Mouse (Mus musculus): Measurements from ENCODE around the gene Sp110. TPM values are rescaled to one million over a fixed set of nuclear protein-coding genes. Genes with fewer than 3 reads are reported as not detected.

Sp110 gene
- 0.89 and 0.96 TPM in 2 replicates for polyA plus RNA-seq (2012; rRNA removed)

DNA sequence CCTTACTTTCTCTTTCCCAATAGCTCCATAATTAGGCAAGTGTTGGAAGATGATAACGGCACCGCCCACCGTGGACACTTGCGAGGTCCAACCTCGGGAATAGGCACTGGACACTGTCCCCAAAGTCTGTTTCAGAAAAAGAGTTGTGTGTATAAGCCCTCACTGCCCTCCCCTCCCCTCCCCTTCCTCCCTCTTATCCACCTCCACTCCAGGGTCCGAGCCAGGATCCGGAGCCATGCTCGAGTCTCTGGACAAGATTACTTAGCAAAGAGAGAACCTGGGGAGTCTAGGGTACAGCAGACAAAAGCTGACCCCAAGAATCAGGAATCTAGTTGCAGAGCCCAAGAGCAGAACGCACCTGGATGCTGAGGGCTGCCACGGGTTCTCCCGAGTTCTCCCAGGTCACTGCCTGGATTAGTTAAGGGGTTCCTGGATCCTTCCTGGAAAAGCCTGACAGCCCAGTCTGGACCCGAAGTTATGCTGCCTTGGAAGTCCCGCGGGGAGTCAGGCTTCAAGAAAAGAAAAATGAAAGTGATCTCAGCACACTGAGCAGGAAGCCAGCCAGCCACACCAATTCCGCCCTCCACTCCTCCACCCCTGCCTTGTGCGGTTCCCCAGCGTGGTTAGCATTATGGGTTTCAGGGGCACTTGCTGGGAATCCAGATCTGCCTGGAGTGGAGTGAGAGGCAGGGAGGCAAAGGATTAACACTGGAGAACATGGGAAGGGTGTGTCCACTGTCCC, at the start of gene Sp110:
Gene Sp110 (minus strand): TSS at position 547 of the 742 bp plus-strand sequence.

DNA sequence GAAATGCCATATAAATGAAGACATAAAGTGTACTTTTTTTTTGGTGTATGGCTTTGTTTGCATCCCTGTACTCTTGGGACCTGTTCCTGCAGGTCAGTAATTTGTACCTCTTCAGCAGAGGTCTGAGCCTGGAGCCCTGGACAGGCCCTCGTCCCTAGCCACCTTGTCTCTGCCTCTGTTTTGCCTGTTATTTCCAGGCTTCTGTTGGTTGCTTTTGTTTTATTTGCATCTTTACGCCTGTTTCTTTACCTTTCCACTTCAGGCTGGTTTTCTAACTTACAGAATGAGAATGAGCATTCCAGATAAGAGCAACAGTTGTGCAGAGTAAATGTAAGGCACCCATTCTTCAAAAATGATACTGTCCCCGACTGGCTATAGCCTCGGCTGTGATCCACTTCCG, 1.5 kb upstream of the Sp110 start, which contains the start of gene Sp140:
Gene Sp140 (plus strand): TSS at position 301 of the 400 bp plus-strand sequence.

DNA sequence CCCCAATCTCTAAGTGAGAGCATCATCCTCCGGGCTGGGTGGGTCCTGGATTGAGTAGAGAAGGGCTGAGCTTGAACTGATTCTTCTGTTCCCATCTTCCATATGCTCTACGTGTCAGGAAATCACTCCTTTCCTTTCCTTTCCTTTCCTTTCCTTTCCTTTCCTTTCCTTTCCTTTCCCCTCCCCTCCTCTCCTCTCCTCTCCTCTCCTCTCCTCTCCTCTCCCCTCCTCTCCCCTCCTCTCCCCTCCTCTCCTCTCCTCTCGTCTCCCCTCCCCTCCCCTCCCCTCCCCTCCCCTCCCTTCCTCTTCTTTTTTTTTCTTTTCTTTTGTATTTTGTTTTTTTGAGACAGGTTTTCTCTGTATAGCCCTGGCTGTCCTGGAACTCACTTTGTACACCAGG, 23.2 kb downstream of the Sp110 start, which contains the start of gene G530012D18Rik:
Gene G530012D18Rik (plus strand): TSS at position 301 of the 400 bp plus-strand sequence.

Other genes starting within 250 kb of the Sp110 start
- not detected in 2 replicates for gene G530012D18Rik, start 23.1 kb downstream of the Sp110 start, polyA plus RNA-seq (2012; rRNA removed)
- gene Sp140, start 1.6 kb upstream of the Sp110 start, polyA plus RNA-seq (2012; rRNA removed) = 0.53 and 0.67 TPM in 2 replicates
- 0.96 and 1.3 TPM in 2 replicates for gene Sp100, start 51.2 kb upstream of the Sp110 start, polyA plus RNA-seq (2012; rRNA removed)
- 0.41 and 0.72 TPM in 2 replicates for gene A630001G21Rik, start 179.8 kb upstream of the Sp110 start, polyA plus RNA-seq (2012; rRNA removed)
- gene Cab39, start 194.6 kb upstream of the Sp110 start, polyA plus RNA-seq (2012; rRNA removed) = 111 and 115 TPM in 2 replicates